Comparison of ENCODE assay signal across 28 mouse cellular contexts in genomic region chr5:74589133-74589532, GRCm38 (mm10). TPM values are rescaled to one million over a fixed set of nuclear protein-coding genes. Genes with fewer than 3 reads are reported as not detected.
A peak's percentile ranks its signal among the peaks of the same experiment; 100 is the strongest.
DNase-seq lines count a peak whose midpoint lies in the region; ATAC-seq and TF ChIP-seq lines count a peak whose summit lies in the region.
"Had no signal": no experiment of that assay in that cellular context is flagged by ENCODE, and none has a peak within 500 bp of the region (broad histone marks: within the 10 kb centered on the region; RNA-seq: fewer than 3 reads in every experiment).

No protein-coding gene starts in this region.

- no peaks in the 10 kb centered on the region for H3K27me3 ChIP-seq in kidney, postnatal 0 days (ENCODE audit: insufficient read depth, low read length)
- H3K27me3 ChIP-seq in intestine, embryonic 15.5 days (replicated peaks) = no peaks in the 10 kb centered on the region
- H3K27me3 ChIP-seq in intestine, postnatal 0 days (replicated peaks; ENCODE audit: control insufficient read depth, insufficient read depth, low read length) = no peaks in the 10 kb centered on the region
- H3K27me3 ChIP-seq: embryonic facial prominence, embryonic 13.5 days; forebrain, embryonic 12.5 days; forebrain, embryonic 15.5 days; heart, embryonic 13.5 days had no signal

- ATAC-seq in kidney, postnatal 0 days (replicated peaks; ENCODE audit: low FRiP score, low read depth) = peak; percentile 72
- ATAC-seq in intestine, embryonic 15.5 days = peak; percentile 81
- ATAC-seq in intestine, postnatal 0 days = peak; percentile 77
- ATAC-seq in megakaryocyte, adult 5-6 weeks (ENCODE audit: poor library complexity, severe bottlenecking) = no peak
- ATAC-seq: activated CD4-positive, CD25-positive, alpha-beta regulatory T cell, adult 4 months; CD4-positive, CD25-positive, alpha-beta regulatory T cell, adult 4 months; forebrain, embryonic 15.5 days had no signal

- H3K36me3 ChIP-seq in kidney, postnatal 0 days (ENCODE audit: insufficient read depth, low read length) = peaks cover 29% of the 10 kb centered on the region; the same call in 1 of the 2 replicates
- peaks cover 11% of the 10 kb centered on the region for H3K36me3 ChIP-seq in intestine, embryonic 15.5 days
- peaks cover 44% of the 10 kb centered on the region for H3K36me3 ChIP-seq in intestine, postnatal 0 days (ENCODE audit: control insufficient read depth, insufficient read depth)

- H3K9me3 ChIP-seq in kidney, postnatal 0 days (replicated peaks; ENCODE audit: low read length) = no peaks in the 10 kb centered on the region
- H3K9me3 ChIP-seq in intestine, embryonic 15.5 days = no peaks in the 10 kb centered on the region
- no peaks in the 10 kb centered on the region for H3K9me3 ChIP-seq in intestine, postnatal 0 days (ENCODE audit: control insufficient read depth)
- H3K9me3 ChIP-seq: embryonic facial prominence, embryonic 10.5 days; embryonic facial prominence, embryonic 13.5 days; forebrain, embryonic 12.5 days; forebrain, embryonic 15.5 days; heart, embryonic 10.5 days; heart, embryonic 13.5 days had no signal

- no peaks in the 10 kb centered on the region for H3K4me1 ChIP-seq in kidney, postnatal 0 days (replicated peaks; ENCODE audit: insufficient read depth, low read length)
- H3K4me1 ChIP-seq in intestine, embryonic 15.5 days (replicated peaks) = no peaks in the 10 kb centered on the region
- peaks cover 5% of the 10 kb centered on the region; the same call in 1 of the 2 replicates for H3K4me1 ChIP-seq in intestine, postnatal 0 days (replicated peaks; ENCODE audit: control insufficient read depth, insufficient read depth, low read length)
- H3K4me1 ChIP-seq: forebrain, embryonic 12.5 days; forebrain, embryonic 15.5 days; heart, embryonic 10.5 days; heart, embryonic 13.5 days had no signal

- peak; percentile 37 for DNase-seq in kidney, postnatal 0 days (ENCODE audit: low spot score)
- DNase-seq in kidney, adult 18-20 months = no peak
- no peak for DNase-seq in spleen, postnatal 14 days (ENCODE audit: low spot score in 2 of 2)
- DNase-seq: adrenal gland, adult 8-10 months; adrenal gland, postnatal 25 days; cerebellum, adult 11-12 months; cerebellum, adult 8-10 months; cerebellum, postnatal 10 days; cerebellum, postnatal 36 days; embryo, embryonic 11 days; gastrocnemius, postnatal 10 days; gastrocnemius, postnatal 36 days; heart, adult 2 months; heart, postnatal 14 days; heart, postnatal 4 days had no signal

- no peak overlapping the region for H3K4me3 ChIP-seq in kidney, postnatal 0 days (replicated peaks; ENCODE audit: low read depth, low read length)
- H3K4me3 ChIP-seq in intestine, embryonic 15.5 days (replicated peaks) = no peak overlapping the region
- no peak overlapping the region for H3K4me3 ChIP-seq in intestine, postnatal 0 days (ENCODE audit: low read depth, low read length)
- H3K4me3 ChIP-seq: embryonic facial prominence, embryonic 10.5 days; embryonic facial prominence, embryonic 13.5 days; erythroblast, embryonic 14.5 days; forebrain, embryonic 12.5 days; forebrain, embryonic 15.5 days; heart, adult 2 months; heart, embryonic 10.5 days; heart, embryonic 13.5 days had no signal

- no peak overlapping the region for H3K9ac ChIP-seq in kidney, postnatal 0 days (ENCODE audit: low read depth, low read length)
- no peak overlapping the region for H3K9ac ChIP-seq in intestine, embryonic 15.5 days
- no peak overlapping the region for H3K9ac ChIP-seq in intestine, postnatal 0 days (ENCODE audit: low read depth, low read length)
- H3K9ac ChIP-seq: embryonic facial prominence, embryonic 13.5 days; forebrain, embryonic 12.5 days; forebrain, embryonic 15.5 days; heart, embryonic 13.5 days; hindbrain, embryonic 14.5 days had no signal

- TF ChIP-seq CTCF in kidney, postnatal 0 days (IDR thresholded peaks at IDR 0.05; ENCODE audit: low read depth) = no peak
- TF ChIP-seq CTCF in intestine, postnatal 0 days (IDR thresholded peaks at IDR 0.05; ENCODE audit: low read depth) = peak; percentile 36

- WGBS in kidney, postnatal 0 days = 55% methylated on average over 7 of the region's 7 CpGs
- WGBS in intestine, embryonic 15.5 days = 82% methylated on average over 7 of the region's 7 CpGs
- WGBS in intestine, postnatal 0 days = 70% methylated on average over 7 of the region's 7 CpGs

- H3K27ac ChIP-seq in kidney, postnatal 0 days = no peak overlapping the region
- no peak overlapping the region for H3K27ac ChIP-seq in intestine, embryonic 15.5 days
- H3K27ac ChIP-seq in intestine, postnatal 0 days (ENCODE audit: low read depth, low read length) = peak overlapping the region; percentile 46; the same call in 1 of the 2 replicates
- H3K27ac ChIP-seq: embryonic facial prominence, embryonic 10.5 days; embryonic facial prominence, embryonic 13.5 days; forebrain, embryonic 12.5 days; forebrain, embryonic 15.5 days; heart, adult 2 months; heart, embryonic 10.5 days; heart, embryonic 13.5 days; hindbrain, embryonic 14.5 days had no signal

- H3K4me2 ChIP-seq in kidney, postnatal 0 days (ENCODE audit: low read length) = no peak overlapping the region
- no peak overlapping the region for H3K4me2 ChIP-seq in intestine, embryonic 15.5 days (replicated peaks)
- H3K4me2 ChIP-seq in intestine, postnatal 0 days (replicated peaks; ENCODE audit: low read depth) = no peak overlapping the region
- H3K4me2 ChIP-seq: embryonic facial prominence, embryonic 13.5 days; forebrain, embryonic 12.5 days; forebrain, embryonic 15.5 days; heart, embryonic 13.5 days; hindbrain, embryonic 14.5 days had no signal

RNA-seq across cellular contexts. Expression of gene Fip1l1, which starts 53.9 kb away (rescaled TPM):
- 63.4 and 68.3 TPM in 2 replicates for polyA plus RNA-seq in kidney, postnatal 0 days (2015; fragmentation: Nextera tagmentation; extraction: Ambion mirVana)
- 71.8 and 80.4 TPM in 2 replicates for polyA plus RNA-seq in intestine, embryonic 15.5 days (2015; fragmentation: Nextera tagmentation; extraction: Ambion mirVana)
- 37.7 and 42.0 TPM in 2 replicates for polyA plus RNA-seq in intestine, postnatal 0 days (2015; fragmentation: Nextera tagmentation; extraction: Ambion mirVana)
- 55.5 and 63.8 TPM in 2 replicates for total RNA-seq in megakaryocyte, adult 5-6 weeks (2015)
- total RNA-seq in megakaryocyte, adult 5-6 weeks (2017) = 115 and 117 TPM in 2 replicates

RNA-seq across cellular contexts. Expression of gene Scfd2, which starts 57.6 kb away (rescaled TPM):
- 15.4 and 16.8 TPM in 2 replicates for polyA plus RNA-seq in kidney, postnatal 0 days (2015; fragmentation: Nextera tagmentation; extraction: Ambion mirVana)
- polyA plus RNA-seq in intestine, embryonic 15.5 days (2015; fragmentation: Nextera tagmentation; extraction: Ambion mirVana) = 17.2 and 17.7 TPM in 2 replicates
- polyA plus RNA-seq in intestine, postnatal 0 days (2015; fragmentation: Nextera tagmentation; extraction: Ambion mirVana) = 16.8 and 17.6 TPM in 2 replicates
- total RNA-seq in megakaryocyte, adult 5-6 weeks (2015) = 10.2 TPM in 2 replicates
- 6.2 and 7.5 TPM in 2 replicates for total RNA-seq in megakaryocyte, adult 5-6 weeks (2017)
